Mouse (Mus musculus) monocyte, adult 2 months (primary cell): Measurements from ENCODE around the gene Olfr43.

Source experiments
- DNase-seq, 2 experiments: peaks; one replicate each; pipeline ENCODE4 v3.0.0; 2022; ENCODE audit warnings: low spot score in 2 of 2, low read depth in 1 of 2

The Olfr43 gene

DNA sequence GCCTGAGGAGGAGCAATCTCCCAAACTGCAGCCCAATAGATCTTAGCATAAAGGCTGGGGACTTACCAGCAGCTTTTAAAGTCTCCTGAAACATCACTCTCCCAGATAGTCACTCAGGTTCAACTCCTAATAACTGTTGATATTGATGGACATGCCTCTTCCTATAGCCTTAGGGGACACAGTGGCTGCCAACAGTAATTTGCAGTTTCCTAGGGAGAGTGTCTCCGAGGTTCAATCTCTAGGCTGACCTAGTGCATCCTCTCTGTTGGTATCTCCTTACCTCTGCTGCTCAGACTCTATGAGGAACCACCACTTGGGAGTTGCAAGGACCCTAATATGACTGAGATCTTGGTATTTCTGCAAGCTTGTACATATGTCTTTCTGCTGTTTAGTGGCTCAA is at the start of gene Olfr43:
Olfr43 (minus strand) TSS at position 101 of the 400 bp plus-strand sequence.
- no peak for DNase-seq

DNA sequence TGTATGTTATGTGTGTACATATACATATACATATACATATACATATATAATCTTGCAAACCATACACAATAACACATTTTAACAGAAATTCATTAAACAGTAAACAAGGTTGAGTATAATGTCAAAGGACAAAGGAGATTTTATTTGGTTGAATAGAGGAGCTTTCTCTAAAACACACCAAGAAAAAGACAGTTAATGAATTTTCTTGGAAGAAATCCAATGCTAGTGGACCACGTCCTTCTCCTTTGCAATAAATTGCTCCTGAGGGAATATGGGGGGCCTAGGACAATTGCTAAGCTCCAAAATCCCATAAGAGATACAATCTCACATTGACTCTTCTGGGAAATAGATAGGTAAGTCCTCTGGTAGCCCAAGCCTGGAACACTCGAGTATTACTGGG is 48.3 kb upstream of the Olfr43 start, which contains the start of gene Olfr406:
Olfr406 (plus strand) TSS at position 301 of the 400 bp plus-strand sequence.
- no peak for DNase-seq

DNA sequence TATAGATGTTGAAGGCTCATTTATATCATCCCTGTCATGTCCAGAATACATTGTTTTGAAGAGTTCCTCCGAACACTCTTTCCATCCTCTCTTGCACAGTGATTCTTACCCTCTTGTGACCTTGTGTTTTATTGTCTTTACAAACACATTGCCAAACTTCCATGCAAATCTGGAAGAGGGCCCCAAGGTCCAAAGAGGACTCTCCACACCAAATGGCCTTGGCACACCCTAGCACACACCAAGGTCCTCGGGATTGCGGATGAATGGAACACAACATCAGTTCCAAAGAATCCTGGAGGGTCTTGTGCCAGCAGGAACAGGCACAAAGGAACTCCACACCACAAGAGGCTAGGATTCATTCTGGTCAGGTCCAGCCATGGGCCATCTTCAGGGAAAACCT is 30.0 kb upstream of the Olfr43 start:
- DNase-seq = no peak

DNA sequence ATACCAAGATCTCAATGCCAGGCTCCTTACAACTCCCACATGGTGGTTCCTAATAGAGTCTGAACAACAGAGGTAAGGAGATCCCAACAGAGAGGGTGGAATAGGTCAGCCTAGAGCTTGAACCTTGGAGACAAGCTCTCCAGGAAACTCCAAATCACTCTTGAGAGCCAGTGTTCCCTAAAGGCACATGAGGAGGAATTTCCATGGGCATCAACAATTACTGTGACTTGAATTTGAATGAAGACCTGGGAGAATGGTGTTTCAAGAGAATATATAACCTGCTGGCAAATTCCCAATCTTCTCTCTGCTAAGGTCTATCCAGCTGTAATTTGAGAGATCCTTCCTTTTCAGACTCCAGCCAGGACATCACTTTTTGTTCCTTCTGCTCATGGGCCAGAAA is 25.2 kb downstream of the Olfr43 start, which contains the start of gene Olfr403:
Olfr403 (plus strand) TSS at position 301 of the 400 bp plus-strand sequence.
- DNase-seq = no peak

DNA sequence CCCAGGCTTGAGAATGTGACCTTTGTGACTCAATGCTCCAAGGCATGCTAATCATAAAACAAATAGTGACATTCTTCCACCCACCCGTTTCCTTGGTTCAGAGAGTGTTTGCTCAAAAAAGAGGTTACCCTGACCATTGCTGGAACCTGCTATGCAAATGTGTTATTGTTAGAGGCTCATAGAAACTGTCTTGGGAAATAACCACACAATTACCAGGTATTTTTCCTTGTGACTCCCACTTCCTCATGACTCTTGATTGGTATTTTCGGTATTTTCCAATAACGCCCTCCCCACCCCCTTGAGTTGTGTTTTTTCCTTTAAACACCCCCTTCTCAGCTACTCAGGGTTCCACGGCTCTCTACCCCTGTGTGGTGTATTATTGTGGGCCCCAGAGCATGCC is 27.4 kb downstream of the Olfr43 start:
- DNase-seq = no peak

DNA sequence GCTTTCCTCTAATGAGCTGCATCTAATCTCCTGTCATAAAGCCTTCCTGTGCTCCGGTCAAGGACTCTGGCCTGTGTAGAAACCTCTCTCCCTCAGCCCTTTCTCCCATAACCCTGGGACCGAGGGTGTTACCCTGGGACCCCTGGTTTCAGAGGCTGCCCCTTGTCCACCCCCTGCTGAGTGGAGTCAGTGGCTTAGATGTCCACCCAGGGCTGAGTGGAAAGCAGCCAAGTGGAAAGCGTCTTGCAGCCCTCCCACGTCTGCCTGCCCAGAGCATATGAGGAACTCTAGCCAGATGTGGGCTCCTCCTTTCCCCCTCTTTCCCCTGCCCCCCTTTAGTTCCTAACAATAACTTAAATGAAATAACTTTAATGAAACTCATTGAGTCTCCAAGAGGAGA is 28.0 kb downstream of the Olfr43 start:
- no peak for DNase-seq

DNA sequence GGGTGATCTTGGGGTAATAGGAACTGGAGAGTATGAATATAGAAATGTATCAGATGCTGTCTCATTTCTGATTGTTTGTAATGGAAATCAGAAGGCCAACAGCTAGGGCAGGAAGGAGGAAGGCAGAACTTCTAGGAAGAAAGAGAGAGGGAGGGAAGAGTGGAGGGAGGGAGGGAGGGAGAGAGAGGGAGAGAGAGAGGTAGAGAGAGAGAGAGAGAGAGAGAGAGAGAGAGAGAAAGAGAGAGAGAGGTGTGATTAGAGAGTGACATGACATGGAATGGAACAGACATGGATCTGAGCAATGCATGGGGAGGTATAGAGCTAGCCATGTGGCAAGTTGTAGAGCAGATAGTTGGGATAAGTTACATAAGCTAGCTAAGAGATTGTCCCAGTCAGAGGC is 42.4 kb downstream of the Olfr43 start:
- DNase-seq = no peak
